Mouse (Mus musculus): ENCODE results near the gene Rassf2. TPM values are rescaled to one million over a fixed set of nuclear protein-coding genes. Genes with fewer than 3 reads are reported as not detected.
A peak's percentile ranks its signal among the peaks of the same experiment; 100 is the strongest.

Rassf2 gene
- polyA plus RNA-seq, 1 experiment = under 0.01 TPM

GRCm38 (mm10) chr2:131980866-131981265, 49.2 kb downstream of the Rassf2 start:
- Histone ChIP-seq H3K4me3 (replicated peaks) (no peak overlapping the region), H3K4me1 (ENCODE audit: control insufficient read depth) (no peaks in the 10 kb centered on the region), H3K9me3 (ENCODE audit: control insufficient read depth, low read length) (peaks cover under 1% of the 10 kb centered on the region), H3K27me3 (ENCODE audit: control insufficient read depth) (no peaks in the 10 kb centered on the region), H3K36me3 (ENCODE audit: control insufficient read depth) (no peaks in the 10 kb centered on the region)
- TF ChIP-seq TAL1 (IDR thresholded peaks at IDR 0.05; ENCODE audit: low read length) = no peak
- no peak for TF ChIP-seq GATA1 (IDR thresholded peaks at IDR 0.05; ENCODE audit: low read length)

GRCm38 (mm10) chr2:131976663-131977062, 53.4 kb downstream of the Rassf2 start:
- Histone ChIP-seq H3K4me1 (ENCODE audit: control insufficient read depth) (no peaks in the 10 kb centered on the region), H3K27me3 (ENCODE audit: control insufficient read depth) (no peaks in the 10 kb centered on the region), H3K36me3 (ENCODE audit: control insufficient read depth) (no peaks in the 10 kb centered on the region), H3K9me3 (ENCODE audit: control insufficient read depth, low read length) (peaks cover 7% of the 10 kb centered on the region), H3K4me3 (replicated peaks) (no peak overlapping the region)
- no peak for TF ChIP-seq TAL1 (IDR thresholded peaks at IDR 0.05; ENCODE audit: low read length)
- no peak for TF ChIP-seq GATA1 (IDR thresholded peaks at IDR 0.05; ENCODE audit: low read length)

- Histone ChIP-seq H3K4me1 (ENCODE audit: control insufficient read depth) (no peaks in the 10 kb centered on the region), H3K9me3 (ENCODE audit: control insufficient read depth, low read length) (peaks cover 7% of the 10 kb centered on the region), H3K36me3 (ENCODE audit: control insufficient read depth) (no peaks in the 10 kb centered on the region), H3K27me3 (ENCODE audit: control insufficient read depth) (no peaks in the 10 kb centered on the region), H3K4me3 (replicated peaks) (no peak overlapping the region)
- TF ChIP-seq TAL1 (IDR thresholded peaks at IDR 0.05; ENCODE audit: low read length) = no peak
These were observed 59.0 kb downstream of the Rassf2 start for GRCm38 (mm10) chr2:131971098-131971497.

DNA sequence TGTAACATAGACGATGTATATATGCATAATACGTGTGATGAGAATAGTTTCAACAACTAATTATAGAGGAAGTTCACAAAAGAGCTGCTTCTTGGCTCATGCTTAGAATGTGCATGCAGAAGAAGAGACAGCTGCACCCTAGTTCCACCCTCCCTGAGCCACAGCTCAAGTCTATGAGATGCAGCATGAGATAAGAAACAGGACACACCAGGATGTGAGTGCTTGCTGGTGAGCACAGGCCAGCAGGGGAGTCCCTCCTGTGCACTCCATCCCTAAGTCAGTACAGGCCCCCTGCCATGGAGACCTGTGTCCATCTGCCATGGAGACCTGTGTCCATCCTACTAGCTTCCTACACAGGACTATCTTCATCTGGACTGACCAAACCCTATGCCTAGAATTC, 59.5 kb downstream of the Rassf2 start:
- H3K4me3 ChIP-seq (replicated peaks) = no peak overlapping the region
- H3K4me1 ChIP-seq (ENCODE audit: control insufficient read depth) = no peaks in the 10 kb centered on the region
- H3K36me3 ChIP-seq (ENCODE audit: control insufficient read depth) = no peaks in the 10 kb centered on the region
- no peaks in the 10 kb centered on the region for H3K27me3 ChIP-seq (ENCODE audit: control insufficient read depth)
- TF ChIP-seq GATA1 (IDR thresholded peaks at IDR 0.05; ENCODE audit: low read length) (no peak), TAL1 (IDR thresholded peaks at IDR 0.05; ENCODE audit: low read length) (no peak)
- H3K9me3 ChIP-seq (ENCODE audit: control insufficient read depth, low read length) = peaks cover 4% of the 10 kb centered on the region

DNA sequence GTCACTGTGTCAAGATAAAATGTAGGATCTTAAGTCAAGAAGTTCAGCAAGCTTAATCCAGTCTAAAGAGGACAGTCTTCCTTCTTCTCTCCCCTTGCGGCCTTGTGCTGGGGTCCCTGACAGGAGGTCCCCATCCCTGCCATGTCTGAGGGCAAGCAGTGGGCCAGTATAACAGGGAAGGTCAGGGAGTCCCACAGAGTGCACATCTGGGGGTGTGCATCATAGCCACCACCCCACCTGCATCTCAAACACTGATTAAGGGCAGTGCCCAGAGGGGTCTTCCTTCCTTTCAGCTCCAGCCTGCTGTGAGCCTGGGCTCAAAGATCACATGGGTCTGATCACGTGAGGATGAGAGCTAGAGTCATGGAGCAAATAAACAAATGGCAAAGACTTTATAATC, 68.4 kb downstream of the Rassf2 start:
- no peaks in the 10 kb centered on the region for H3K27me3 ChIP-seq (ENCODE audit: control insufficient read depth)
- no peaks in the 10 kb centered on the region for H3K9me3 ChIP-seq (ENCODE audit: control insufficient read depth, low read length)
- no peak for TF ChIP-seq TAL1 (IDR thresholded peaks at IDR 0.05; ENCODE audit: low read length)
- no peak for TF ChIP-seq GATA1 (IDR thresholded peaks at IDR 0.05; ENCODE audit: low read length)
- H3K4me1 ChIP-seq (ENCODE audit: control insufficient read depth) = no peaks in the 10 kb centered on the region
- no peak overlapping the region for H3K4me3 ChIP-seq (replicated peaks)
- H3K36me3 ChIP-seq (ENCODE audit: control insufficient read depth) = no peaks in the 10 kb centered on the region

DNA sequence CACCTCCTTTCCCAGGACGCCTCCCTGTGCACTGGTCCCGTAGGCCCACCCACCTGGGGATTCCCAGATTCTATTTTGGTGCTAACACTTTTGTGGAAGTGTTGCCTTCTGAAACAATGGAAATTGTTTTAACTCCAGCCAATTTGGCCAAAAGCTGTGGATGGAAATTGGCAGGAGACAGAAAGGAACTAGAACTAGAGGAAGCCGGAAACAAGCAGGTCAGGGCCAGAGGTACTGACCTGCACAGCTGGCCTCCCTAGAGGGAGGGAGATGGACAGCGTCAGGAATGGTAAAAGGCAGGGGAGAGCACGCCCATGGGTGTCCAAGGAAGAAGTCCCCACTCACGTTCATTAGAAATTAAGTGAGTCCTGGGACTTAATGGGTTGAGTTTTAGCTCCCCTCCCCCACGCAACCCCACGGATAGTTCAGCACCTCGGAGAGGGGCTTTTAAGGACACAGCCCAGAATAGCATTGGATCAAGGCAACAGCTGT, 72.3 kb downstream of the Rassf2 start:
- Histone ChIP-seq H3K9me3 (ENCODE audit: control insufficient read depth, low read length) (no peaks in the 10 kb centered on the region), H3K36me3 (ENCODE audit: control insufficient read depth) (no peaks in the 10 kb centered on the region), H3K27me3 (ENCODE audit: control insufficient read depth) (peaks cover 25% of the 10 kb centered on the region), H3K4me3 (replicated peaks) (no peak overlapping the region), H3K4me1 (ENCODE audit: control insufficient read depth) (peaks cover 6% of the 10 kb centered on the region)
- TF ChIP-seq TAL1 (IDR thresholded peaks at IDR 0.05; ENCODE audit: low read length) (no peak), GATA1 (IDR thresholded peaks at IDR 0.05; ENCODE audit: low read length) (no peak)

GRCm38 (mm10) chr2:131956336-131957256, 73.5 kb downstream of the Rassf2 start:
- Histone ChIP-seq H3K9me3 (ENCODE audit: control insufficient read depth, low read length) (no peaks in the 10 kb centered on the region), H3K4me1 (ENCODE audit: control insufficient read depth) (peaks cover 6% of the 10 kb centered on the region), H3K27me3 (ENCODE audit: control insufficient read depth) (peaks cover 37% of the 10 kb centered on the region), H3K36me3 (ENCODE audit: control insufficient read depth) (no peaks in the 10 kb centered on the region), H3K4me3 (replicated peaks) (no peak overlapping the region)
- no peak for TF ChIP-seq TAL1 (IDR thresholded peaks at IDR 0.05; ENCODE audit: low read length)
- TF ChIP-seq GATA1 (IDR thresholded peaks at IDR 0.05; ENCODE audit: low read length) = no peak

GRCm38 (mm10) chr2:131955264-131955663, 74.8 kb downstream of the Rassf2 start:
- no peak for TF ChIP-seq GATA1 (IDR thresholded peaks at IDR 0.05; ENCODE audit: low read length)
- no peak for TF ChIP-seq TAL1 (IDR thresholded peaks at IDR 0.05; ENCODE audit: low read length)
- peak overlapping the region; percentile 31 for H3K4me3 ChIP-seq (replicated peaks)
- peaks cover 49% of the 10 kb centered on the region for H3K27me3 ChIP-seq (ENCODE audit: control insufficient read depth)
- H3K9me3 ChIP-seq (ENCODE audit: control insufficient read depth, low read length) = no peaks in the 10 kb centered on the region
- peaks cover 6% of the 10 kb centered on the region for H3K4me1 ChIP-seq (ENCODE audit: control insufficient read depth)
- H3K36me3 ChIP-seq (ENCODE audit: control insufficient read depth) = no peaks in the 10 kb centered on the region

DNA sequence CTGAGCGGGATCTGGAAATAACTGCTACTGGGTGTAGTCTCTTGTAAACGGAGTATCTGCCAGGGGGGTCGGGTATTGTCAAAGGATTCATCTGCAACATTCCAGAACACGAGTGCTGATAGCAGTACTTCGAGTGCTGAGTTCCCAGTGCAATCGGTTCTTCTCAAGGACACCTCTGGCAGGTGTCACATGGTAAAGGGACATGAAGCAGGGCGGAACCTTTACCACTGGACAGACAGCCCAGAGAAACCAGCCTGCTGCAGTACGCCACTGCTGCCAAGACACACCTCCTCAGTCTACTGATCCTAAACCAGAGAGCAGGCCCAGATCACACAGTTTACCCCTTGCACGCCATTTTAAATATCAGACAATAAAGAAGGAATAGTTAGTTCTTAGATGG, 75.2 kb downstream of the Rassf2 start:
- Histone ChIP-seq H3K9me3 (ENCODE audit: control insufficient read depth, low read length) (no peaks in the 10 kb centered on the region), H3K36me3 (ENCODE audit: control insufficient read depth) (no peaks in the 10 kb centered on the region), H3K27me3 (ENCODE audit: control insufficient read depth) (peaks cover 53% of the 10 kb centered on the region), H3K4me1 (ENCODE audit: control insufficient read depth) (peaks cover 6% of the 10 kb centered on the region), H3K4me3 (replicated peaks) (no peak overlapping the region)
- no peak for TF ChIP-seq GATA1 (IDR thresholded peaks at IDR 0.05; ENCODE audit: low read length)

All from erythroblast, embryonic 14.5 days (primary cell).